Mouse (Mus musculus) C2C12 (cell line): ENCODE data around the gene Slc38a9. TPM values are rescaled to one million over a fixed set of nuclear protein-coding genes. Genes with fewer than 3 reads are reported as not detected.

Source experiments
- H3K27me3 ChIP-seq: one replicate; pipeline ENCODE4 v1.6.1; 2011; ENCODE audit not compliant: control insufficient read depth, insufficient read depth, insufficient read length
- H3K36me3 ChIP-seq: one replicate; pipeline ENCODE4 v1.6.1; 2011; ENCODE audit not compliant: control insufficient read depth, insufficient read depth
- H3K4me3 ChIP-seq: one replicate; pipeline ENCODE4 v1.5.1; 2011; ENCODE audit warnings: mild to moderate bottlenecking, control low read depth; ENCODE audit not compliant: poor library complexity, insufficient read depth, severe bottlenecking
- H3K79me2 ChIP-seq: one replicate; pipeline ENCODE4 v1.6.1; 2011; ENCODE audit not compliant: control insufficient read depth, insufficient read depth
- H3K79me3 ChIP-seq: one replicate; pipeline ENCODE4 v1.6.1; 2011; ENCODE audit warnings: low read depth, control low read depth
- H3ac ChIP-seq: one replicate; pipeline ENCODE3; 2011; ENCODE audit warnings: low read depth; ENCODE audit not compliant: control insufficient read depth, insufficient read length
- CEBPB ChIP-seq: IDR thresholded peaks from one replicate; pipeline ENCODE4 v1.6.1; 2011; ENCODE audit warnings: low read depth, mild to moderate bottlenecking, control low read depth, moderate library complexity
- CTCF ChIP-seq: IDR thresholded peaks from one replicate; pipeline ENCODE4 v1.5.1; 2011; ENCODE audit not compliant: control insufficient read depth, insufficient read depth, insufficient read length
- FOSL1 ChIP-seq: IDR thresholded peaks from one replicate; pipeline ENCODE4 v1.8.0; 2011; ENCODE audit warnings: mild to moderate bottlenecking, low read length; ENCODE audit not compliant: poor library complexity, insufficient read depth, severe bottlenecking
- MAX ChIP-seq: IDR thresholded peaks from one replicate; pipeline ENCODE4 v1.6.1; 2011; ENCODE audit warnings: mild to moderate bottlenecking, control low read depth
- MYOD1 ChIP-seq: IDR thresholded peaks from one replicate; pipeline ENCODE4 v1.6.1; 2011; ENCODE audit warnings: low read depth; ENCODE audit not compliant: control insufficient read depth, insufficient read length
- MYOG ChIP-seq: IDR thresholded peaks from one replicate; pipeline ENCODE4 v1.6.1; 2011; ENCODE audit not compliant: control insufficient read depth, insufficient read length; ENCODE audit errors: extremely low read depth
- USF1 ChIP-seq: IDR thresholded peaks from one replicate; pipeline ENCODE4 v1.6.1; 2011; ENCODE audit warnings: low read depth, mild to moderate bottlenecking, control low read depth, moderate library complexity
- polyA plus RNA-seq: library from polyadenylated mRNA; unstranded; fragments of >200 nt; fragmentation: generic; extraction: Trizol; gene quantifications from one replicate; pipeline ENCODE4 v1.2.1, GENCODE M21; 2012; ENCODE audit warnings: missing spikeins

The Slc38a9 gene
- polyA plus RNA-seq, 1 experiment = 1.5 TPM

DNA sequence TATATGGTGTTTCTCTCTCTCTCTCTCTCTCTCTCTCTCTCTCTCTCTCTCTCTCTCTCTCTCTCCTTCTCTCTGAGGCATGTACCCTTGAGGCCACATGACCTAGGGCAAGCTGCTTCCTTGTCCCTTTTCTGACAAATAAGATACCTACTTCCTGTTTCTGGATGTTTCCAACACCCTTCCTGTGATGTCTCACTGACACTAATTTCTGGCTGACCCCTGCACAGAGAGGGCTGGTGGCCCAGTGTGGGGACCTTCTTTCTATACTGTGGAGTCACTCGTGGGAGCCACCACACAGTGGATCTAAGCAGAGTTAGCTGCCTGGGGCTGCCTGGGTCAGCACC is 100.0 kb downstream of the Slc38a9 start:
- Histone ChIP-seq H3K36me3 (no peaks in the 10 kb centered on the region), H3K27me3 (no peaks in the 10 kb centered on the region), H3K79me3 (no peaks in the 10 kb centered on the region), H3K79me2 (no peaks in the 10 kb centered on the region), H3K4me3 (no peak overlapping the region), H3ac (no peak overlapping the region)
- no peak for TF ChIP-seq MYOD1
- no peak for TF ChIP-seq MYOG

DNA sequence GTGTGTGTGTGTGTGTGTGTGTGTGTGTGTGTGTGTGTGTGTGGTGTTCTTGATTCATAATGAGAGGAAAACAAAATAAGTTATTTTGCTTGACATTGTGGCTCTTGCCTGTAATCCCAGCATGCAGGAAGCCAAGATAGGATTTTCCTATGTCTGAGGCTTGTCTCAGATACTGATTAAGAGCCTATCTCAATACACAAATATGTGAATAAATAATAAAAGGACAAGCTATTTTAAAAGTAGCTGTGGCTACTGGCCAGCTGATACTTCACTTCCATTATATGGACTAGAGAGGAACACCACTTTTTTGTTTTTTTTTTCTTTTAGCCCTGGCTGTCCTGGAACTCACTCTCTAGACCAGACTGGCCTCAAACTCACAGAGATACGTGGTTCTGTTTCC is 101.2 kb downstream of the Slc38a9 start:
- Histone ChIP-seq H3K79me2 (no peaks in the 10 kb centered on the region), H3ac (no peak overlapping the region), H3K36me3 (no peaks in the 10 kb centered on the region), H3K79me3 (no peaks in the 10 kb centered on the region), H3K27me3 (no peaks in the 10 kb centered on the region), H3K4me3 (no peak overlapping the region)
- TF ChIP-seq MAX = no peak
- no peak for TF ChIP-seq USF1
- TF ChIP-seq MYOD1 = no peak
- TF ChIP-seq MYOG = no peak
- TF ChIP-seq CEBPB = no peak
- TF ChIP-seq FOSL1 = no peak
- TF ChIP-seq CTCF = no peak

DNA sequence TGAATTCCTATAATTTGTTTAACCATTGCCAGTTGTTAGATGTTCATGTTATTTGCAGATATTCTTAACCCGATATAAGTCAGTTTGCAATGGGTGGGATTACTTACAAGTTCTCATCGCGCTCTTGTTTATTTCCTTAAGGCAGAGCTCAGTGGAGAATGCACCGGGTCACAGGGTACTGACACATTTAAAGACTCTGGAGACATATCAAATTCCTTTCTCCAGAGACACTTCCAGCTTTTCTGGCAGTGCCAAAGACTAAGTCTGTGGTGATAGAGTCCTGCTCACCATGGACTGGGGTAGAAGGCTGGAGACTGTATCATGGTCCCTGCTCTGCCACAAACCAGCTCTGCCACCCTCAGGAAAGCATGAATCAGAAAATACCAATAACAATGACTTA is 102.0 kb downstream of the Slc38a9 start:
- Histone ChIP-seq H3K4me3 (no peak overlapping the region), H3K36me3 (no peaks in the 10 kb centered on the region), H3K79me2 (no peaks in the 10 kb centered on the region), H3K27me3 (no peaks in the 10 kb centered on the region), H3ac (no peak overlapping the region), H3K79me3 (no peaks in the 10 kb centered on the region)
- no peak for TF ChIP-seq CEBPB
- no peak for TF ChIP-seq MAX
- no peak for TF ChIP-seq CTCF
- TF ChIP-seq FOSL1 = no peak
- no peak for TF ChIP-seq MYOG
- TF ChIP-seq USF1 = no peak
- TF ChIP-seq MYOD1 = no peak

DNA sequence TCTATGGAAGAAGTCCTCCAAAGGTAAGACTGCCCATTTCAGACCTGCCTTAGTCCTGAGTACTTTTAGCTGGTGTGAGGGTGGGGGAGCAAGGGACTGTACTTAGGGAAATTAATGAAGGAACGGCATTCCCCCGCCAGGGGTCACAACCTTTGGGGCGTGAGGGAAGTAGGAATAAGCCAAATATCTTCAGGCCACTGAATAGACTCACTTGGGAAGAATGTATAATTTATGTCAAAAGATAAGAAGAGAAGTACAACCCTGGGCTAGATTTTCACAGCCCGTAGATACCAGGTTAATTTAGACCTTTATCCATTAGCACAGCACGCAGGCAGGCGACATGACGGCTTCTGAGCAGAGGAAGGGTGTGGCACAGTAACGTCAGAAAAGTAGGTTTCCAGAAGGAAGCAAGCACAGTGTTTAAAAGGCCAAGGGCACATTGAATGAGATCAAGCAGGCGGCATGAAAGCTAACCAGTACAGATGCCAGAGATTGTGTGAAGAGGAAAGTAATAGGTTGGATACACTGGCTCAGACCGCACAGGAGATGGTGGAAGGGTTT is 103.1 kb downstream of the Slc38a9 start:
- no peaks in the 10 kb centered on the region for H3K79me2 ChIP-seq
- no peaks in the 10 kb centered on the region for H3K27me3 ChIP-seq
- no peak overlapping the region for H3K4me3 ChIP-seq
- H3K36me3 ChIP-seq = no peaks in the 10 kb centered on the region
- TF ChIP-seq USF1 = no peak
- TF ChIP-seq MAX = no peak
- no peak for TF ChIP-seq CEBPB
- TF ChIP-seq FOSL1 = no peak
- TF ChIP-seq MYOD1 = no peak
- no peak for TF ChIP-seq CTCF
- TF ChIP-seq MYOG = no peak
- H3ac ChIP-seq = no peak overlapping the region
- H3K79me3 ChIP-seq = no peaks in the 10 kb centered on the region

DNA sequence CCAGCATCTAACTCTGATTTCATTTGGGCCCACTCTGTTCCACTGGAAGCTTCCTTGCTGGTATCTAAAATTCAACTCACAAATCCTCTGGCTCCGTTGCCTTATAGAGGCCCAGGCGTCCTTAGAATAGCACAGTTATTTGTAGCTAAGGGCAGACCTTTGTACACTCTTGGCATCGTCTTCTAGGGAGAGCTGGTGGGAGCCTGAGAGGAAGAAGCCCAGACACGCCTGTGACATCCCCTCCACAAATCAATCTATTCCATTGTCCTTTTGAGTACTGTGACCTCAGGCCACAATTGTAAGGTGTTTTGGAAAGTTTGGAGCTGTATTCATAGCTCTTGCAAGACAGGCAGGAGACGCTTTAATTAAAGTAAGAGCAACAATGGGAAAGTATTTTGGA is 104.0 kb downstream of the Slc38a9 start:
- Histone ChIP-seq H3K4me3 (no peak overlapping the region), H3K79me3 (no peaks in the 10 kb centered on the region), H3ac (no peak overlapping the region), H3K79me2 (no peaks in the 10 kb centered on the region), H3K36me3 (no peaks in the 10 kb centered on the region), H3K27me3 (no peaks in the 10 kb centered on the region)
- no peak for TF ChIP-seq MAX
- no peak for TF ChIP-seq MYOD1
- no peak for TF ChIP-seq CTCF
- no peak for TF ChIP-seq USF1
- no peak for TF ChIP-seq FOSL1
- TF ChIP-seq MYOG = no peak
- TF ChIP-seq CEBPB = no peak

DNA sequence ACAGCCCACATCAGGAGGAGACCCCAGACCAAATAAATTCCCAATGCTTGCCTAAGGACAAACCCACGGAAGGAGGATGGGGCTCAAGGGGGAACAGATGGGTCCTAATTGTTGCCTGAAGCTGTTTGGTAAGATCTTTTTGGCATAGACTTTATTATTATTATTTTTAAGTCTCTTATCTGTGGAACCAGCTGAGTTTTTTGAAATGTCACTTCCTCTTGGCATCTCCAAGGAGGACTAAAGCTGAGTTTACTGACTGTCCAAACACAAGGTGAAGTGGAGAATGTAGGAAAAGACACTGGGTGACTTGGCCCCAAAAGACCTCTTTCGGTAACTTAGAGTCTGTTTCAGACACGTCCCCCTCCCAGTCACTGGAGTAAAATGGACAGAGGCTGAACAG is 105.1 kb downstream of the Slc38a9 start:
- TF ChIP-seq CEBPB (no peak), CTCF (no peak), USF1 (no peak), MYOG (no peak)
- Histone ChIP-seq H3K4me3 (no peak overlapping the region), H3K36me3 (no peaks in the 10 kb centered on the region), H3K79me2 (no peaks in the 10 kb centered on the region), H3K79me3 (no peaks in the 10 kb centered on the region), H3K27me3 (no peaks in the 10 kb centered on the region), H3ac (no peak overlapping the region)
